Mouse (Mus musculus) lung, adult 18-20 months (tissue): ENCODE data around the gene Rnf40.

Experiments
- DNase-seq, 2 experiments: peaks; one replicate each; pipeline ENCODE4 v3.0.0; 2022; ENCODE audit warnings: mixed read lengths in 2 of 2

The Rnf40 gene

DNA sequence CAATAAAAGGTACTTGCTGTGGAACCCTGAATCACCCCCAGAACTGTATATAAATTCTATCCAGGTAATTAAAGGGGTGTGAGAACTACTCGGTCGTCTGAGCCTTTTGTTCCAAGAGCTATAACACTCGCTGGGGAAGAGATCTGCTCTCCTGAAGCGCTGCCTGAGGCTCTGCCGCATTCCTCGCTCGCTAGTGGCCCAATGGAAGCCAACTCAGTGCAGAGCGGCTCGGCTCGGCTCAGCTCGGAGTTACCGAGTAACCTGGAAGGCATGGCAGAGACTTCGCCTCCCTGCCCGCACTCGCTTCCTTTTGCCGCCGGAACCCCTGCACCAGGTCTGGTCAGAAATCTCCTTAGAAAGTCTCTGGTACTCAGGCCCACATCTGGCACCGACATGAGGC, 63.5 kb downstream of the Rnf40 start:
- peak in 1 of 2 experiments; percentile 5 for DNase-seq

DNA sequence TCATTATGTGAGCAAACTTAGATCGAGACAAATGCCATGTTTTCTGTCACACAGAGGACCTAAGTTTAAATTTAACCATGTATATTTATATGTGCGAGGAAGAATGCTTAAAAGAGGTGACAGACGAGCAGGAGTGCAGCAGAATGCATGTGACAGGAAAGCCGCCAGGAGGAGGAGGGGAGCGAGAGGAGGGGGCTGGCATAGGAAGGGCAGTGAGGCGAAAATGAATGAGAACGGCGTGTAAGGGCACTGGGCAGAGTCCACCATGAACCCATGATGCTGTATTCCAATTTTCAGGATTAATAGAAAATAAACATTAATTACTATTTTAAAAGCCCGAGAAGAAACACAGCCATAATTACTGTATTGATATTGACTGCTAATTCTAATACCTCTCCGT, 65.8 kb downstream of the Rnf40 start:
- no peak for DNase-seq
